Mouse (Mus musculus): ENCODE data around the gene Syngr4. TPM values are rescaled to one million over a fixed set of nuclear protein-coding genes. Genes with fewer than 3 reads are reported as not detected.

Syngr4 gene
- polyA plus RNA-seq, 1 experiment from 2014 or later, result 0.62 TPM

GRCm38 (mm10) chr7:45873061-45873947 is 23.2 kb downstream of the Syngr4 start:
- H3K9ac ChIP-seq (ENCODE audit: low read depth, low read length), result peak overlapping the region; percentile 98
- peak overlapping the region; percentile 97 for H3K27ac ChIP-seq (ENCODE audit: low read length)
- peak overlapping the region; percentile 68 for H3K4me3 ChIP-seq (ENCODE audit: low read length)
- H3K4me1 ChIP-seq (ENCODE audit: control insufficient read depth, insufficient read depth, low read length), result peaks cover 42% of the 10 kb centered on the region
- peak overlapping the region; percentile 71 for H3K4me2 ChIP-seq (ENCODE audit: low read depth, low read length)
- ATAC-seq, result peak; percentile 66
- H3K9me3 ChIP-seq (ENCODE audit: control insufficient read depth, low read length), result no peaks in the 10 kb centered on the region
- 1% methylated on average over 27 of the region's 28 CpGs for WGBS
- H3K36me3 ChIP-seq (ENCODE audit: control insufficient read depth, insufficient read depth, low read length), result peaks cover 8% of the 10 kb centered on the region
- H3K27me3 ChIP-seq (replicated peaks; ENCODE audit: control insufficient read depth, insufficient read depth, low read length), result peaks cover 21% of the 10 kb centered on the region

GRCm38 (mm10) chr7:45872624-45873023 is 23.9 kb downstream of the Syngr4 start, which contains the start of gene Kdelr1:
Kdelr1 (plus strand) TSS chr7:45872772.
- H3K36me3 ChIP-seq (ENCODE audit: control insufficient read depth, insufficient read depth, low read length), result peaks cover 8% of the 10 kb centered on the region
- H3K4me3 ChIP-seq (ENCODE audit: low read length), result peak within 1 kb of the TSS; percentile 68
- ATAC-seq, result peak; percentile 75
- H3K4me1 ChIP-seq (ENCODE audit: control insufficient read depth, insufficient read depth, low read length), result peaks cover 48% of the 10 kb centered on the region
- H3K9me3 ChIP-seq (ENCODE audit: control insufficient read depth, low read length), result no peaks in the 10 kb centered on the region
- under 1% methylated on average over 18 of the region's 18 CpGs for WGBS
- peak within 1 kb of the TSS; percentile 98 for H3K9ac ChIP-seq (ENCODE audit: low read depth, low read length)
- H3K27me3 ChIP-seq (replicated peaks; ENCODE audit: control insufficient read depth, insufficient read depth, low read length), result peaks cover 26% of the 10 kb centered on the region
- H3K27ac ChIP-seq (ENCODE audit: low read length), result peak within 1 kb of the TSS; percentile 97
- H3K4me2 ChIP-seq (ENCODE audit: low read depth, low read length), result peak within 1 kb of the TSS; percentile 71

GRCm38 (mm10) chr7:45870282-45871058 is 26.0 kb downstream of the Syngr4 start:
- no peak for ATAC-seq
- Histone ChIP-seq H3K9me3 (ENCODE audit: control insufficient read depth, low read length) (no peaks in the 10 kb centered on the region), H3K9ac (ENCODE audit: low read depth, low read length) (peak overlapping the region; percentile 63), H3K4me3 (ENCODE audit: low read length) (peak overlapping the region; percentile 35), H3K4me1 (ENCODE audit: control insufficient read depth, insufficient read depth, low read length) (peaks cover 61% of the 10 kb centered on the region), H3K27me3 (replicated peaks; ENCODE audit: control insufficient read depth, insufficient read depth, low read length) (peaks cover 26% of the 10 kb centered on the region), H3K36me3 (ENCODE audit: control insufficient read depth, insufficient read depth, low read length) (peaks cover under 1% of the 10 kb centered on the region; the same call in 1 of the 2 replicates), H3K4me2 (ENCODE audit: low read depth, low read length) (peak overlapping the region; percentile 62), H3K27ac (ENCODE audit: low read length) (no peak overlapping the region)
- 2% methylated on average over 30 of the region's 30 CpGs for WGBS

GRCm38 (mm10) chr7:45869787-45870186 is 26.7 kb downstream of the Syngr4 start:
- H3K4me1 ChIP-seq (ENCODE audit: control insufficient read depth, insufficient read depth, low read length), result peaks cover 56% of the 10 kb centered on the region
- H3K9ac ChIP-seq (ENCODE audit: low read depth, low read length), result peak overlapping the region; percentile 63

GRCm38 (mm10) chr7:45869107-45869670 is 27.3 kb downstream of the Syngr4 start:
- Histone ChIP-seq H3K9ac (ENCODE audit: low read depth, low read length) (peak overlapping the region; percentile 63), H3K4me1 (ENCODE audit: control insufficient read depth, insufficient read depth, low read length) (peaks cover 50% of the 10 kb centered on the region), H3K4me3 (ENCODE audit: low read length) (no peak overlapping the region; the same call in 1 of the 2 replicates), H3K27ac (ENCODE audit: low read length) (no peak overlapping the region), H3K4me2 (ENCODE audit: low read depth, low read length) (peak overlapping the region; percentile 62), H3K9me3 (ENCODE audit: control insufficient read depth, low read length) (no peaks in the 10 kb centered on the region), H3K27me3 (replicated peaks; ENCODE audit: control insufficient read depth, insufficient read depth, low read length) (peaks cover 26% of the 10 kb centered on the region), H3K36me3 (ENCODE audit: control insufficient read depth, insufficient read depth, low read length) (no peaks in the 10 kb centered on the region)
- WGBS, result 19% methylated on average over 8 of the region's 8 CpGs
- ATAC-seq, result no peak

More at GRCm38 (mm10) chr7:45869787-45870186, 26.7 kb downstream of the Syngr4 start:
- H3K4me2 ChIP-seq (ENCODE audit: low read depth, low read length), result peak overlapping the region; percentile 62
- peak overlapping the region; percentile 13 for H3K4me3 ChIP-seq (ENCODE audit: low read length)
- no peaks in the 10 kb centered on the region for H3K9me3 ChIP-seq (ENCODE audit: control insufficient read depth, low read length)
- 5% methylated on average over 14 of the region's 14 CpGs for WGBS
- H3K27me3 ChIP-seq (replicated peaks; ENCODE audit: control insufficient read depth, insufficient read depth, low read length), result peaks cover 26% of the 10 kb centered on the region
- H3K27ac ChIP-seq (ENCODE audit: low read length), result no peak overlapping the region
- no peaks in the 10 kb centered on the region for H3K36me3 ChIP-seq (ENCODE audit: control insufficient read depth, insufficient read depth, low read length)
- ATAC-seq, result no peak

GRCm38 (mm10) chr7:45867871-45868270 is 28.6 kb downstream of the Syngr4 start:
- Histone ChIP-seq H3K4me3 (ENCODE audit: low read length) (no peak overlapping the region), H3K27me3 (replicated peaks; ENCODE audit: control insufficient read depth, insufficient read depth, low read length) (peaks cover 26% of the 10 kb centered on the region), H3K9ac (ENCODE audit: low read depth, low read length) (no peak overlapping the region), H3K27ac (ENCODE audit: low read length) (peak overlapping the region; percentile 59; the same call in 1 of the 2 replicates), H3K9me3 (ENCODE audit: control insufficient read depth, low read length) (no peaks in the 10 kb centered on the region), H3K4me1 (ENCODE audit: control insufficient read depth, insufficient read depth, low read length) (peaks cover 44% of the 10 kb centered on the region), H3K4me2 (ENCODE audit: low read depth, low read length) (peak overlapping the region; percentile 20; the same call in 1 of the 2 replicates), H3K36me3 (ENCODE audit: control insufficient read depth, insufficient read depth, low read length) (no peaks in the 10 kb centered on the region)
- ATAC-seq, result no peak
- 37% methylated on average over 2 of the region's 2 CpGs for WGBS

GRCm38 (mm10) chr7:45865925-45866910 is 30.3 kb downstream of the Syngr4 start:
- Histone ChIP-seq H3K9me3 (ENCODE audit: control insufficient read depth, low read length) (no peaks in the 10 kb centered on the region), H3K4me1 (ENCODE audit: control insufficient read depth, insufficient read depth, low read length) (peaks cover 44% of the 10 kb centered on the region), H3K27ac (ENCODE audit: low read length) (peak overlapping the region; percentile 82), H3K9ac (ENCODE audit: low read depth, low read length) (peak overlapping the region; percentile 87), H3K36me3 (ENCODE audit: control insufficient read depth, insufficient read depth, low read length) (no peaks in the 10 kb centered on the region), H3K27me3 (replicated peaks; ENCODE audit: control insufficient read depth, insufficient read depth, low read length) (peaks cover 23% of the 10 kb centered on the region), H3K4me3 (ENCODE audit: low read length) (peak overlapping the region; percentile 76), H3K4me2 (ENCODE audit: low read depth, low read length) (peak overlapping the region; percentile 91)
- ATAC-seq, result peak; percentile 80
- WGBS, result 1% methylated on average over 108 of the region's 117 CpGs

GRCm38 (mm10) chr7:45864435-45864834 is 32.1 kb downstream of the Syngr4 start:
- 63% methylated on average over 3 of the region's 3 CpGs for WGBS

More at GRCm38 (mm10) chr7:45864435-45864834, 32.1 kb downstream of the Syngr4 start:
- peaks cover 10% of the 10 kb centered on the region; the same call in 1 of the 2 replicates for H3K27me3 ChIP-seq (replicated peaks; ENCODE audit: control insufficient read depth, insufficient read depth, low read length)
- H3K36me3 ChIP-seq (ENCODE audit: control insufficient read depth, insufficient read depth, low read length), result no peaks in the 10 kb centered on the region
- H3K9me3 ChIP-seq (ENCODE audit: control insufficient read depth, low read length), result no peaks in the 10 kb centered on the region
- H3K9ac ChIP-seq (ENCODE audit: low read depth, low read length), result no peak overlapping the region
- H3K4me3 ChIP-seq (ENCODE audit: low read length), result no peak overlapping the region
- H3K27ac ChIP-seq (ENCODE audit: low read length), result no peak overlapping the region
- ATAC-seq, result no peak
- peaks cover 28% of the 10 kb centered on the region for H3K4me1 ChIP-seq (ENCODE audit: control insufficient read depth, insufficient read depth, low read length)
- no peak overlapping the region for H3K4me2 ChIP-seq (ENCODE audit: low read depth, low read length)
